Mouse (Mus musculus) liver, embryonic 14.5 days (tissue): ENCODE data around the gene Utp6. TPM values are rescaled to one million over a fixed set of nuclear protein-coding genes. Genes with fewer than 3 reads are reported as not detected.
"Not testable (repeated sequence)": the region's sequence is repeated elsewhere in the genome, so short reads cannot be mapped to it uniquely, and the experiment has no call there.

ENCODE experiments used
- ATAC-seq: fragments of 200-750 bp; cut with Nextera tagmentation; 2 replicates; pipeline ENCODE4 v1.8.0; 2017; ENCODE audit warnings: moderate number of reproducible peaks, mild to moderate bottlenecking, moderate library complexity; ENCODE audit not compliant: insufficient read depth
- DNase-seq, 3 experiments: peaks; one replicate each; pipeline ENCODE4 v3.0.0-alpha.2; 2012 to 2013; ENCODE audit warnings: low read depth in 3 of 3, low spot score in 3 of 3
- H3K27ac ChIP-seq: fragments of 300-500 bp; sonication (generic); 2 replicates; pipeline ENCODE4 v1.5.1; 2014; ENCODE audit warnings: moderate library complexity, mild to moderate bottlenecking, control low read depth, inconsistent platforms
- H3K27me3 ChIP-seq: fragments of 300-500 bp; sonication (generic); 2 replicates; pipeline ENCODE4 v1.6.1; 2014; ENCODE audit warnings: mild to moderate bottlenecking, low read length, moderate library complexity; ENCODE audit not compliant: control insufficient read depth, insufficient read depth
- H3K36me3 ChIP-seq: fragments of 300-500 bp; sonication (generic); replicated peaks from 2 replicates; pipeline ENCODE4 v1.6.1; 2014; ENCODE audit warnings: low read depth; ENCODE audit not compliant: control insufficient read depth, insufficient read depth
- H3K4me1 ChIP-seq, 2 experiments: fragments of 200-500 bp in 1 of 2; fragments of 300-500 bp in 1 of 2; sonication (generic) in 1 of 2; replicated peaks; 2 replicates each; pipeline ENCODE4 v1.6.1; 2012 to 2014; ENCODE audit warnings: antibody characterized with exemption in 1 of 2, inconsistent platforms in 1 of 2, low read length in 1 of 2; ENCODE audit not compliant: control insufficient read depth in 2 of 2, insufficient read depth in 2 of 2
- H3K4me2 ChIP-seq: fragments of 300-500 bp; sonication (generic); 2 replicates; pipeline ENCODE4 v1.6.1; 2014; ENCODE audit warnings: low read depth, mild to moderate bottlenecking, control low read depth, moderate library complexity
- H3K4me3 ChIP-seq, 2 experiments: fragments of 200-500 bp in 1 of 2; fragments of 300-500 bp in 1 of 2; sonication (generic) in 1 of 2; 2 replicates each; pipeline ENCODE4 v1.5.1; 2012 to 2014; ENCODE audit warnings: low read depth in 2 of 2, low read length in 2 of 2, mild to moderate bottlenecking in 2 of 2, control low read depth in 1 of 2, inconsistent platforms in 1 of 2, moderate library complexity in 1 of 2; ENCODE audit not compliant: insufficient read depth in 1 of 2
- H3K9ac ChIP-seq: fragments of 300-500 bp; sonication (generic); replicated peaks from 2 replicates; pipeline ENCODE4 v1.6.1; 2014; ENCODE audit warnings: mild to moderate bottlenecking, control low read depth, moderate library complexity
- H3K9me3 ChIP-seq: fragments of 300-500 bp; sonication (generic); 2 replicates; pipeline ENCODE4 v1.6.1; 2016; ENCODE audit warnings: low read length, mixed read lengths; ENCODE audit not compliant: control insufficient read depth
- CTCF ChIP-seq: IDR thresholded peaks from 2 replicates; pipeline ENCODE4 v1.5.1; 2016; ENCODE audit warnings: antibody characterized with exemption, low read depth, control low read depth
- EP300 ChIP-seq: IDR thresholded peaks from 2 replicates; pipeline ENCODE4 v1.6.1; 2016; ENCODE audit warnings: antibody characterized with exemption, low read depth
- WGBS: fragments of 180-500 bp; shearing (Covaris S2); extraction: QIAGEN DNeasy Blood & Tissue Kit; methylation state at CpG from one replicate; pipeline ENCODE4 v1.1.7; 2014; ENCODE audit not compliant: insufficient replicate concordance; 5-methylcytosine and 5-hydroxymethylcytosine counted together
- polyA plus RNA-seq, 2 experiments: library from polyadenylated mRNA; depleted of rRNA in 1 of 2; stranded (reverse) in 1 of 2; unstranded in 1 of 2; fragments of >200 nt; fragmentation: Nextera tagmentation in 1 of 2; extraction: Ambion mirVana in 1 of 2; gene quantifications; 2 replicates each; pipeline versions ENCODE4 v1.2.1 to v1.2.3; 2012 to 2014

Utp6 gene
- polyA plus RNA-seq, 2 experiments = 11.1 to 23.2 TPM

GRCm38 (mm10) chr11:79976645-79977044, 14.5 kb upstream of the Utp6 start:
- H3K4me2 ChIP-seq, H3K9ac ChIP-seq, H3K4me1 ChIP-seq, DNase-seq, H3K9me3 ChIP-seq, ATAC-seq, H3K36me3 ChIP-seq, H3K27ac ChIP-seq, H3K4me3 ChIP-seq: not testable (repeated sequence)
- peaks cover 34% of the 10 kb centered on the region for H3K27me3 ChIP-seq
- whole genome bisulfite sequencing = 71% methylated on average over 6 of the region's 6 CpGs

- 74% methylated on average over 1 of the region's 1 CpGs for WGBS
- Histone ChIP-seq H3K4me2 (no peak overlapping the region), H3K4me3 (no peak overlapping the region), H3K9me3 (no peaks in the 10 kb centered on the region), H3K36me3 (no peaks in the 10 kb centered on the region), H3K4me1 (peaks cover 0 to 5% of the 10 kb centered on the region in 2 experiments; a peak in 2 of 4 replicates), H3K27ac (no peak overlapping the region), H3K27me3 (peaks cover 34% of the 10 kb centered on the region), H3K9ac (no peak overlapping the region)
- no peak for TF ChIP-seq EP300
- no peak for TF ChIP-seq CTCF
- DNase-seq (no peak), ATAC-seq (no peak)
These were observed 14.0 kb upstream of the Utp6 start for GRCm38 (mm10) chr11:79976222-79976621.

GRCm38 (mm10) chr11:79975377-79975776, 13.2 kb upstream of the Utp6 start:
- Histone ChIP-seq H3K27me3 (peaks cover 34% of the 10 kb centered on the region), H3K4me1 (peaks cover 0 to 5% of the 10 kb centered on the region in 2 experiments; a peak in 2 of 4 replicates), H3K4me3 (no peak overlapping the region), H3K9me3 (no peaks in the 10 kb centered on the region), H3K36me3 (no peaks in the 10 kb centered on the region), H3K9ac (no peak overlapping the region), H3K27ac (no peak overlapping the region), H3K4me2 (no peak overlapping the region)
- ATAC-seq (no peak), DNase-seq (no peak)
- TF ChIP-seq CTCF (no peak), EP300 (no peak)
- 46% methylated on average over 2 of the region's 2 CpGs for WGBS

- Histone ChIP-seq H3K9me3 (no peaks in the 10 kb centered on the region), H3K27me3 (peaks cover 34% of the 10 kb centered on the region), H3K4me3 (peak overlapping the region; percentile 22 to 52), H3K9ac (peak overlapping the region; percentile 23; the same call in 1 of the 2 replicates), H3K4me2 (peak overlapping the region; percentile 59), H3K27ac (no peak overlapping the region), H3K4me1 (peaks cover 0 to 5% of the 10 kb centered on the region in 2 experiments; a peak in 2 of 4 replicates), H3K36me3 (no peaks in the 10 kb centered on the region)
- no peak for TF ChIP-seq CTCF
- no peak for TF ChIP-seq EP300
- under 1% methylated on average over 41 of the region's 41 CpGs for WGBS
- DNase-seq (no peak), ATAC-seq (no peak)
These were observed 11.7 kb upstream of the Utp6 start for GRCm38 (mm10) chr11:79973626-79974476.

- H3K27ac ChIP-seq = no peak overlapping the region
- ATAC-seq (no peak), DNase-seq (no peak)
- H3K36me3 ChIP-seq = no peaks in the 10 kb centered on the region
- peaks cover 34% of the 10 kb centered on the region for H3K27me3 ChIP-seq
- H3K9ac ChIP-seq = no peak overlapping the region
- H3K4me3 ChIP-seq = peak overlapping the region in 1 of 2 experiments; percentile 52; a peak in 1 of 4 replicates
- H3K9me3 ChIP-seq = no peaks in the 10 kb centered on the region
- 15% methylated on average over 8 of the region's 8 CpGs for WGBS
- H3K4me1 ChIP-seq = peaks cover 0 to 5% of the 10 kb centered on the region in 2 experiments; a peak in 2 of 4 replicates
- H3K4me2 ChIP-seq = peak overlapping the region; percentile 59
- TF ChIP-seq CTCF (no peak), EP300 (no peak)
These were observed 10.9 kb upstream of the Utp6 start for GRCm38 (mm10) chr11:79973133-79973532.
